Mouse (Mus musculus): Measurements from ENCODE around the gene Atp1b1. TPM values are rescaled to one million over a fixed set of nuclear protein-coding genes. Genes with fewer than 3 reads are reported as not detected.

Gene Atp1b1
- polyA plus RNA-seq, 1 experiment = 116 TPM

GRCm38 (mm10) chr1:164459127-164459905, 1.2 kb upstream of the Atp1b1 start:
- Histone ChIP-seq H3K9me3 (replicated peaks; ENCODE audit: control insufficient read depth, insufficient read depth, low read length, poor library complexity, severe bottlenecking) (no peaks in the 10 kb centered on the region), H3K9ac (ENCODE audit: low read depth, poor library complexity, severe bottlenecking) (peak overlapping the region; percentile 87), H3K36me3 (ENCODE audit: control insufficient read depth, insufficient read depth, low read length, poor library complexity, severe bottlenecking) (peaks cover 4% of the 10 kb centered on the region; the same call in 1 of the 2 replicates), H3K27me3 (ENCODE audit: control insufficient read depth, insufficient read depth, low read length, poor library complexity, severe bottlenecking) (no peaks in the 10 kb centered on the region), H3K4me3 (ENCODE audit: low read depth, low read length) (peak overlapping the region; percentile 83), H3K27ac (ENCODE audit: insufficient read depth, low read length) (no peak overlapping the region), H3K4me1 (ENCODE audit: control insufficient read depth, insufficient read depth, low read length) (peaks cover 6% of the 10 kb centered on the region)
- TF ChIP-seq CTCF (IDR thresholded peaks at IDR 0.05; ENCODE audit: low read depth, low read length) (no peak), EP300 (IDR thresholded peaks at IDR 0.05; ENCODE audit: insufficient read depth, low read depth, low read length) (no peak), POLR2A (IDR thresholded peaks at IDR 0.05; ENCODE audit: insufficient read depth, low read length) (no peak)

- peaks cover 4% of the 10 kb centered on the region; the same call in 1 of the 2 replicates for H3K36me3 ChIP-seq (ENCODE audit: control insufficient read depth, insufficient read depth, low read length, poor library complexity, severe bottlenecking)
- peak overlapping the region; percentile 87 for H3K9ac ChIP-seq (ENCODE audit: low read depth, poor library complexity, severe bottlenecking)
- H3K4me1 ChIP-seq (ENCODE audit: control insufficient read depth, insufficient read depth, low read length) = peaks cover 6% of the 10 kb centered on the region
- H3K27ac ChIP-seq (ENCODE audit: insufficient read depth, low read length) = no peak overlapping the region
- TF ChIP-seq EP300 (IDR thresholded peaks at IDR 0.05; ENCODE audit: insufficient read depth, low read depth, low read length) (no peak), CTCF (IDR thresholded peaks at IDR 0.05; ENCODE audit: low read depth, low read length) (no peak), POLR2A (IDR thresholded peaks at IDR 0.05; ENCODE audit: insufficient read depth, low read length) (no peak)
- no peaks in the 10 kb centered on the region for H3K27me3 ChIP-seq (ENCODE audit: control insufficient read depth, insufficient read depth, low read length, poor library complexity, severe bottlenecking)
- H3K9me3 ChIP-seq (replicated peaks; ENCODE audit: control insufficient read depth, insufficient read depth, low read length, poor library complexity, severe bottlenecking) = no peaks in the 10 kb centered on the region
- peak overlapping the region; percentile 83 for H3K4me3 ChIP-seq (ENCODE audit: low read depth, low read length)
Observed at GRCm38 (mm10) chr1:164458621-164459051, 481 bp upstream of the Atp1b1 start.

- Histone ChIP-seq H3K4me3 (ENCODE audit: low read depth, low read length) (peak overlapping the region; percentile 71), H3K9ac (ENCODE audit: low read depth, poor library complexity, severe bottlenecking) (peak overlapping the region; percentile 87), H3K27me3 (ENCODE audit: control insufficient read depth, insufficient read depth, low read length, poor library complexity, severe bottlenecking) (no peaks in the 10 kb centered on the region), H3K9me3 (replicated peaks; ENCODE audit: control insufficient read depth, insufficient read depth, low read length, poor library complexity, severe bottlenecking) (no peaks in the 10 kb centered on the region), H3K4me1 (ENCODE audit: control insufficient read depth, insufficient read depth, low read length) (peaks cover 6% of the 10 kb centered on the region), H3K36me3 (ENCODE audit: control insufficient read depth, insufficient read depth, low read length, poor library complexity, severe bottlenecking) (peaks cover 12% of the 10 kb centered on the region), H3K27ac (ENCODE audit: insufficient read depth, low read length) (peak overlapping the region; percentile 29)
- TF ChIP-seq EP300 (IDR thresholded peaks at IDR 0.05; ENCODE audit: insufficient read depth, low read depth, low read length) = no peak
Observed at GRCm38 (mm10) chr1:164457531-164458244, 467 bp downstream of the Atp1b1 start.

GRCm38 (mm10) chr1:164456731-164457130, 1.4 kb downstream of the Atp1b1 start:
- Histone ChIP-seq H3K36me3 (ENCODE audit: control insufficient read depth, insufficient read depth, low read length, poor library complexity, severe bottlenecking) (peaks cover 18% of the 10 kb centered on the region), H3K4me1 (ENCODE audit: control insufficient read depth, insufficient read depth, low read length) (peaks cover 3% of the 10 kb centered on the region), H3K27ac (ENCODE audit: insufficient read depth, low read length) (no peak overlapping the region), H3K9ac (ENCODE audit: low read depth, poor library complexity, severe bottlenecking) (peak overlapping the region; percentile 87), H3K27me3 (ENCODE audit: control insufficient read depth, insufficient read depth, low read length, poor library complexity, severe bottlenecking) (no peaks in the 10 kb centered on the region), H3K4me3 (ENCODE audit: low read depth, low read length) (peak overlapping the region; percentile 71), H3K9me3 (replicated peaks; ENCODE audit: control insufficient read depth, insufficient read depth, low read length, poor library complexity, severe bottlenecking) (no peaks in the 10 kb centered on the region)
- TF ChIP-seq POLR2A (IDR thresholded peaks at IDR 0.05; ENCODE audit: insufficient read depth, low read length) (no peak), EP300 (IDR thresholded peaks at IDR 0.05; ENCODE audit: insufficient read depth, low read depth, low read length) (0 out of 2 replicates have a peak, but pooled peaks have one; percentile 10), CTCF (IDR thresholded peaks at IDR 0.05; ENCODE audit: low read depth, low read length) (no peak)

GRCm38 (mm10) chr1:164456065-164456464, 2.1 kb downstream of the Atp1b1 start:
- H3K36me3 ChIP-seq (ENCODE audit: control insufficient read depth, insufficient read depth, low read length, poor library complexity, severe bottlenecking) = peaks cover 24% of the 10 kb centered on the region
- H3K9ac ChIP-seq (ENCODE audit: low read depth, poor library complexity, severe bottlenecking) = 0 out of 2 replicates have a peak overlapping the region, but pooled peaks have one; percentile 25
- H3K4me1 ChIP-seq (ENCODE audit: control insufficient read depth, insufficient read depth, low read length) = peaks cover 3% of the 10 kb centered on the region
- no peaks in the 10 kb centered on the region for H3K27me3 ChIP-seq (ENCODE audit: control insufficient read depth, insufficient read depth, low read length, poor library complexity, severe bottlenecking)
- H3K4me3 ChIP-seq (ENCODE audit: low read depth, low read length) = peak overlapping the region; percentile 40
- no peak for TF ChIP-seq EP300 (IDR thresholded peaks at IDR 0.05; ENCODE audit: insufficient read depth, low read depth, low read length)
- TF ChIP-seq CTCF (IDR thresholded peaks at IDR 0.05; ENCODE audit: low read depth, low read length) = no peak
- no peak for TF ChIP-seq POLR2A (IDR thresholded peaks at IDR 0.05; ENCODE audit: insufficient read depth, low read length)
- no peaks in the 10 kb centered on the region for H3K9me3 ChIP-seq (replicated peaks; ENCODE audit: control insufficient read depth, insufficient read depth, low read length, poor library complexity, severe bottlenecking)
- no peak overlapping the region for H3K27ac ChIP-seq (ENCODE audit: insufficient read depth, low read length)

All from ES-Bruce4 (cell line).